Mouse (Mus musculus) ES-E14 (cell line): ENCODE data around the gene Dkkl1. TPM values are rescaled to one million over a fixed set of nuclear protein-coding genes. Genes with fewer than 3 reads are reported as not detected.
A peak's percentile ranks its signal among the peaks of the same experiment; 100 is the strongest.
"Not testable (repeated sequence)": the region's sequence is repeated elsewhere in the genome, so short reads cannot be mapped to it uniquely, and the experiment has no call there.

Experiments
- DNase-seq: peaks from one replicate; pipeline ENCODE4 v3.0.0-alpha.2; 2013; ENCODE audit warnings: low read depth, low spot score
- H3K27ac ChIP-seq: 2 replicates; pipeline ENCODE4 v1.5.1; 2012; ENCODE audit warnings: low read depth, mild to moderate bottlenecking, low read length, moderate library complexity, mixed read lengths; ENCODE audit not compliant: poor library complexity, insufficient read depth, severe bottlenecking
- H3K36me3 ChIP-seq: 2 replicates; pipeline ENCODE4 v1.6.1; 2012; ENCODE audit warnings: mild to moderate bottlenecking, low read length, moderate library complexity, mixed read lengths; ENCODE audit not compliant: control insufficient read depth, poor library complexity, insufficient read depth, severe bottlenecking
- H3K4me1 ChIP-seq, 2 experiments: fragments of 150-350 bp in 1 of 2; sonication (generic) in 1 of 2; 2 replicates each; pipeline ENCODE4 v1.6.1; 2012; ENCODE audit warnings: low read length in 2 of 2, mild to moderate bottlenecking in 1 of 2, mixed read lengths in 1 of 2; ENCODE audit not compliant: control insufficient read depth in 2 of 2, insufficient read depth in 2 of 2, poor library complexity in 1 of 2
- H3K4me3 ChIP-seq, 2 experiments: fragments of 150-350 bp in 1 of 2; sonication (generic) in 1 of 2; 2 replicates each; pipeline ENCODE4 v1.5.1; 2012; ENCODE audit warnings: low read length in 2 of 2, low read depth in 1 of 2, mild to moderate bottlenecking in 1 of 2, mixed read lengths in 1 of 2; ENCODE audit not compliant: insufficient read depth in 1 of 2, poor library complexity in 1 of 2, severe bottlenecking in 1 of 2
- H3K9ac ChIP-seq: 2 replicates; pipeline ENCODE4 v1.6.1; 2012; ENCODE audit warnings: low read depth, mild to moderate bottlenecking, low read length, mixed read lengths; ENCODE audit not compliant: poor library complexity, insufficient read depth, severe bottlenecking
- H3K9me3 ChIP-seq: fragments of 150-350 bp; sonication (generic); 2 replicates; pipeline ENCODE4 v1.6.1; 2012; ENCODE audit warnings: low read depth, mild to moderate bottlenecking, low read length; ENCODE audit not compliant: control insufficient read depth, insufficient read depth
- CHD2 ChIP-seq: IDR thresholded peaks from 2 replicates; pipeline ENCODE4 v1.6.1; 2014; ENCODE audit warnings: mild to moderate bottlenecking, low read depth, low read length, inconsistent platforms
- HCFC1 ChIP-seq: IDR thresholded peaks from 2 replicates; pipeline ENCODE4 v1.6.1; 2012; ENCODE audit warnings: low read length, inconsistent platforms, borderline replicate concordance; ENCODE audit not compliant: insufficient read depth
- MAFK ChIP-seq: IDR thresholded peaks from 2 replicates; pipeline ENCODE4 v1.6.1; 2014; ENCODE audit warnings: mild to moderate bottlenecking, low read depth, low read length, inconsistent platforms; ENCODE audit not compliant: insufficient read depth
- ZC3H11A ChIP-seq: IDR thresholded peaks from 2 replicates; pipeline ENCODE4 v1.6.1; 2012; ENCODE audit warnings: low read depth, mild to moderate bottlenecking, inconsistent platforms, low read length, borderline replicate concordance
- ZNF384 ChIP-seq: IDR thresholded peaks from 2 replicates; pipeline ENCODE4 v1.6.1; 2012; ENCODE audit warnings: low read depth, low read length, inconsistent platforms
- in situ Hi-C, 2 experiments: fragments of 600-800 bp; cut with MboI; formaldehyde crosslinking; loops; one replicate each; pipeline ENCODE4 v1.15.1; 2025; ENCODE audit warnings: low sequenced_read_pairs in 2 of 2, inconsistent platforms in 1 of 2; ENCODE audit not compliant: unreplicated experiment in 2 of 2
- total RNA-seq: library from RNA; depleted of rRNA; stranded (reverse); fragments of 300-350 nt; gene quantifications from 2 replicates; pipeline ENCODE4 v1.2.3, GENCODE M21; 2012

The Dkkl1 gene
- total RNA-seq, 1 experiment, result 6.9 TPM

- no peak for TF ChIP-seq CHD2
- no peak for DNase-seq
These were observed 35.6 kb downstream of the Dkkl1 start for GRCm38 (mm10) chr7:45176356-45176755.

GRCm38 (mm10) chr7:45175929-45176328 lies 36.0 kb downstream of the Dkkl1 start:
- Histone ChIP-seq H3K36me3 (no peaks in the 10 kb centered on the region), H3K4me1 (peaks cover 2 to 28% of the 10 kb centered on the region in 2 experiments; a peak in 3 of 4 replicates), H3K4me3 (peak overlapping the region; percentile 57 to 68), H3K9ac (0 out of 2 replicates have a peak overlapping the region, but pooled peaks have one; percentile 11), H3K9me3 (no peaks in the 10 kb centered on the region), H3K27ac (no peak overlapping the region)
- DNase-seq, result no peak
- in situ Hi-C loops, result no loop called here
- no peak for TF ChIP-seq HCFC1
- no peak for TF ChIP-seq ZNF384
- no peak for TF ChIP-seq CHD2
- no peak for TF ChIP-seq MAFK
- TF ChIP-seq ZC3H11A, result no peak

More at GRCm38 (mm10) chr7:45176356-45176755, 35.6 kb downstream of the Dkkl1 start:
- in situ Hi-C loops, result no loop called here
- H3K4me3 ChIP-seq, result peak overlapping the region; percentile 57 to 68
- peaks cover under 1 to 30% of the 10 kb centered on the region in 2 experiments; a peak in 3 of 4 replicates for H3K4me1 ChIP-seq
- H3K9me3 ChIP-seq, result no peaks in the 10 kb centered on the region
- H3K36me3 ChIP-seq, result no peaks in the 10 kb centered on the region
- H3K9ac ChIP-seq, result 0 out of 2 replicates have a peak overlapping the region, but pooled peaks have one; percentile 11
- no peak overlapping the region for H3K27ac ChIP-seq

- in situ Hi-C loops, result no loop called here
- Histone ChIP-seq H3K9me3 (no peaks in the 10 kb centered on the region), H3K27ac (no peak overlapping the region), H3K4me1 (peaks cover 2 to 25% of the 10 kb centered on the region in 2 experiments; a peak in 3 of 4 replicates), H3K9ac (no peak overlapping the region), H3K4me3 (peak overlapping the region; percentile 17 to 68; a peak in 1 of 4 replicates), H3K36me3 (no peaks in the 10 kb centered on the region)
- no peak for DNase-seq
- TF ChIP-seq HCFC1, result no peak
- no peak for TF ChIP-seq ZNF384
- no peak for TF ChIP-seq ZC3H11A
- TF ChIP-seq CHD2, result no peak
- TF ChIP-seq MAFK, result no peak
These were observed 36.5 kb downstream of the Dkkl1 start for GRCm38 (mm10) chr7:45175398-45175797.

- H3K9ac ChIP-seq, result no peak overlapping the region
- H3K36me3 ChIP-seq, result no peaks in the 10 kb centered on the region
- H3K4me1 ChIP-seq, result peaks cover 2 to 25% of the 10 kb centered on the region in 2 experiments; a peak in 3 of 4 replicates
- H3K9me3 ChIP-seq, result no peaks in the 10 kb centered on the region
- in situ Hi-C loops, result no loop called here
- no peak for TF ChIP-seq CHD2
- no peak overlapping the region for H3K27ac ChIP-seq
- peak overlapping the region; percentile 17 to 68; a peak in 2 of 4 replicates for H3K4me3 ChIP-seq
- DNase-seq, result no peak
These were observed 37.2 kb downstream of the Dkkl1 start for GRCm38 (mm10) chr7:45174567-45175280.

GRCm38 (mm10) chr7:45173772-45174171 lies 38.2 kb downstream of the Dkkl1 start:
- H3K36me3 ChIP-seq, H3K27ac ChIP-seq, DNase-seq, H3K9ac ChIP-seq, H3K9me3 ChIP-seq, H3K4me3 ChIP-seq, in situ Hi-C loops: not testable (repeated sequence)
- peaks cover 2 to 26% of the 10 kb centered on the region in 2 experiments; a peak in 3 of 4 replicates for H3K4me1 ChIP-seq
